In the genomic region with DNA sequence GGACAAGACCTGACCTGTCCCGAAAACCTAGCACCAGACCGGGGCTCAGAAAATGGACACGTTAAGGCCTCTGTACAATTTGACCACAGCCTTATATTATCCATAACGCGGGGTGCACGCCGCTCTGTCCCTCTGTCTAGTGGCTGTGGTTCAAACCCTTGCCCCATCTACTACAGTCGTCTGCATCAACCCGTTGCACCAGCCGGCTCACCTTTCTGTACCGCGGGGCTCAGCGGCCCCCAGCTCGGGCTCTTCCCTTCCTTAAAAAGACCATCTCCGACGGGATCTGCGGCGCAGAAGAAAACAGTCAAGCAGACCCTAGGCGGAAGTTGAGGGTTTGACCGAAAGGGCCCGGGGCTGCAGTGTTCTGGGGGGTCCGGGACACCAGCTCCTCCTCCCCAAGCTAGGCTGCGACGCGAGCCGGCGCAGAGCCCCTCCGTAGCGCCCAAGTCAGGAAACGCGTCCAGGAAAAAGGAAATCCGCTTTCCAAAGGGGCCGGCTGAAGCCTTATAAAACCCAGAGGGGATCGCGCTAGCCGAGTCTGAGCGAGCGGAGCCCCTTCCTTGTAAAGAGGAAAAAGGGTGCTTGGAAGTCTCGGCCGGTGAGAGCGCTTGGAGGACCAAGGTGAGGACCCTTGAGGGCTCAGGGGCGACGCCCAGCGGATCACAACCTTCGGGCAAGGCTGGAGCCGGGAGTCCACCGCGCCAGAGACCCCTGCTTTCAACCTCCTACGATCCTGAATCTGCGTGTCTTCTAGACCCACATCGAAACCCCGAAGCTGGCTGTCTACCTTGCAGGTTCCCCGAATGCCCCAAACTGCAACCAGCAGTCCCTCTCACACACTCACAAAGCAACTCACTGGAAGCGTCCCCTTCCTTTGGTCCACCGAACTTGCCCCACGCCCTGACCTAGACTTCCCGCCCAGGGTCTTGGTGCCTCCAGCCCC, we compare ENCODE assay signal across 10 mouse cellular contexts. TPM values are rescaled to one million over a fixed set of nuclear protein-coding genes. Genes with fewer than 3 reads are reported as not detected.
DNase-seq lines count a peak whose midpoint lies in the region; ATAC-seq and TF ChIP-seq lines count a peak whose summit lies in the region.
"Had no signal": no experiment of that assay in that cellular context is flagged by ENCODE, and none has a peak within 500 bp of the region (broad histone marks: within the 10 kb centered on the region; RNA-seq: fewer than 3 reads in every experiment).

No protein-coding gene starts in this region.

- no peak for TF ChIP-seq POLR2A in kidney, adult 2 months (IDR thresholded peaks at IDR 0.05; ENCODE audit: low read depth, low read length)

- peak overlapping the region; percentile 67 for H3K4me2 ChIP-seq in heart, embryonic 11.5 days
- H3K4me2 ChIP-seq in hindbrain, postnatal 0 days (ENCODE audit: low read depth, low read length): peak overlapping the region; percentile 44
- peak overlapping the region; percentile 45 for H3K4me2 ChIP-seq in midbrain, embryonic 15.5 days

- no peak for DNase-seq in heart, postnatal 36 days
- DNase-seq in embryonic facial prominence, embryonic 10.5 days (ENCODE audit: low spot score): peak; percentile 55
- DNase-seq in hindbrain, postnatal 0 days (ENCODE audit: low spot score): no peak
- DNase-seq in c-Kit-positive CD71-positive TER-119-positive erythroid progenitor cells, embryonic 14.5 days (ENCODE audit: low spot score): no peak
- DNase-seq in left cerebral cortex, postnatal 4 days: no peak
- DNase-seq in kidney, adult 2 months: no peak
- DNase-seq: lung, postnatal 10 days; right cerebral cortex, postnatal 25 days had no signal

- H3K9me3 ChIP-seq in heart, embryonic 11.5 days (replicated peaks; ENCODE audit: control insufficient read depth, low read length): no peaks in the 10 kb centered on the region
- no peaks in the 10 kb centered on the region for H3K9me3 ChIP-seq in embryonic facial prominence, embryonic 10.5 days
- no peaks in the 10 kb centered on the region for H3K9me3 ChIP-seq in hindbrain, postnatal 0 days (ENCODE audit: low read length)
- no peaks in the 10 kb centered on the region for H3K9me3 ChIP-seq in midbrain, embryonic 15.5 days

- TF ChIP-seq CTCF in hindbrain, postnatal 0 days (IDR thresholded peaks at IDR 0.05; ENCODE audit: low read depth): no peak
- TF ChIP-seq CTCF in kidney, adult 2 months (conservative IDR thresholded peaks at IDR 0.05; ENCODE audit: insufficient read depth, insufficient read length, low read depth, low read length): no peak

- H3K9ac ChIP-seq in heart, embryonic 11.5 days (ENCODE audit: low read depth, low read length): peak overlapping the region; percentile 59
- H3K9ac ChIP-seq in hindbrain, postnatal 0 days (replicated peaks; ENCODE audit: low read length): no peak overlapping the region
- peak overlapping the region; percentile 27; the same call in 1 of the 2 replicates for H3K9ac ChIP-seq in midbrain, embryonic 15.5 days

- peaks cover 17% of the 10 kb centered on the region; the same call in 1 of the 2 replicates for H3K4me1 ChIP-seq in heart, embryonic 11.5 days (ENCODE audit: control insufficient read depth, insufficient read depth, low read length)
- peaks cover 32% of the 10 kb centered on the region for H3K4me1 ChIP-seq in embryonic facial prominence, embryonic 10.5 days
- H3K4me1 ChIP-seq in hindbrain, postnatal 0 days (ENCODE audit: insufficient read depth, low read length): peaks cover 7% of the 10 kb centered on the region; the same call in 1 of the 2 replicates
- H3K4me1 ChIP-seq in midbrain, embryonic 15.5 days: peaks cover 36% of the 10 kb centered on the region
- H3K4me1 ChIP-seq in kidney, adult 2 months (ENCODE audit: control insufficient read depth, insufficient read depth, low read length): no peaks in the 10 kb centered on the region

- H3K27ac ChIP-seq in heart, embryonic 11.5 days (ENCODE audit: low read depth, low read length): peak overlapping the region; percentile 46; the same call in 1 of the 2 replicates
- no peak overlapping the region for H3K27ac ChIP-seq in embryonic facial prominence, embryonic 10.5 days (replicated peaks)
- no peak overlapping the region for H3K27ac ChIP-seq in hindbrain, postnatal 0 days
- H3K27ac ChIP-seq in midbrain, embryonic 15.5 days: no peak overlapping the region
- H3K27ac ChIP-seq in kidney, adult 2 months (ENCODE audit: insufficient read depth, low read depth, low read length): no peak overlapping the region

- intact Hi-C loops in heart, postnatal 36 days (cut with DNase I): loop anchor here (5.0 kb wide), 1 partner anchor 133 kb away; no protein-coding TSS in a partner anchor
- intact Hi-C loops in left cerebral cortex, postnatal 4 days (cut with DNase I): no loop called here

- no peak for ATAC-seq in heart, embryonic 11.5 days (replicated peaks; ENCODE audit: insufficient number of reproducible peaks, low FRiP score, low TSS enrichment)
- no peak for ATAC-seq in hindbrain, postnatal 0 days
- no peak for ATAC-seq in midbrain, embryonic 15.5 days (replicated peaks)

- peaks cover 83% of the 10 kb centered on the region for H3K27me3 ChIP-seq in heart, embryonic 11.5 days (ENCODE audit: control insufficient read depth, insufficient read depth, low read length)
- peaks cover 100% of the 10 kb centered on the region for H3K27me3 ChIP-seq in embryonic facial prominence, embryonic 10.5 days (replicated peaks; ENCODE audit: low read depth, poor library complexity, severe bottlenecking)
- H3K27me3 ChIP-seq in hindbrain, postnatal 0 days (ENCODE audit: insufficient read depth, low read length): peaks cover 76% of the 10 kb centered on the region
- H3K27me3 ChIP-seq in midbrain, embryonic 15.5 days (replicated peaks): peaks cover 83% of the 10 kb centered on the region
- H3K27me3 ChIP-seq in kidney, adult 2 months (replicated peaks; ENCODE audit: control insufficient read depth, insufficient read depth, low read length): peaks cover 10% of the 10 kb centered on the region

- no peaks in the 10 kb centered on the region for H3K36me3 ChIP-seq in heart, embryonic 11.5 days (ENCODE audit: control insufficient read depth, insufficient read depth, low read length)
- H3K36me3 ChIP-seq in embryonic facial prominence, embryonic 10.5 days (replicated peaks): no peaks in the 10 kb centered on the region
- H3K36me3 ChIP-seq in hindbrain, postnatal 0 days (ENCODE audit: insufficient read depth, low read length): no peaks in the 10 kb centered on the region
- H3K36me3 ChIP-seq in midbrain, embryonic 15.5 days (replicated peaks): no peaks in the 10 kb centered on the region
- no peaks in the 10 kb centered on the region for H3K36me3 ChIP-seq in kidney, adult 2 months (ENCODE audit: control insufficient read depth, insufficient read depth, low read length)

- WGBS in heart, embryonic 11.5 days (ENCODE audit: insufficient replicate concordance): under 1% methylated on average over 57 of the region's 57 CpGs
- under 1% methylated on average over 57 of the region's 57 CpGs for WGBS in embryonic facial prominence, embryonic 10.5 days
- WGBS in hindbrain, postnatal 0 days: under 1% methylated on average over 57 of the region's 57 CpGs
- WGBS in midbrain, embryonic 15.5 days: 1% methylated on average over 57 of the region's 57 CpGs
- 2% methylated on average over 57 of the region's 57 CpGs for WGBS in kidney, adult 2 months

- H3K4me3 ChIP-seq in heart, embryonic 11.5 days (ENCODE audit: low read depth, low read length): peak overlapping the region; percentile 50
- H3K4me3 ChIP-seq in embryonic facial prominence, embryonic 10.5 days: peak overlapping the region; percentile 48
- H3K4me3 ChIP-seq in hindbrain, postnatal 0 days (ENCODE audit: low read length): peak overlapping the region; percentile 21
- peak overlapping the region; percentile 22 for H3K4me3 ChIP-seq in midbrain, embryonic 15.5 days
- H3K4me3 ChIP-seq in kidney, adult 2 months (ENCODE audit: insufficient read depth, low read depth, low read length): no peak overlapping the region; the same call in 1 of the 2 replicates

RNA-seq across cellular contexts. Expression of a gene that starts 0.8 kb away (rescaled TPM):
- polyA plus RNA-seq in heart, embryonic 11.5 days (2014; fragmentation: Nextera tagmentation; extraction: Ambion mirVana): 1.4 and 4.1 TPM in 2 replicates
- total RNA-seq in heart, postnatal 36 days (2021): not detected
- polyA plus RNA-seq in embryonic facial prominence, embryonic 10.5 days (2016; fragmentation: Nextera tagmentation; extraction: Ambion mirVana): not detected in 2 replicates
- total RNA-seq in hindbrain, postnatal 0 days (2014; rRNA removed): 0.16 and 1.1 TPM in 2 replicates
- polyA plus RNA-seq in hindbrain, postnatal 0 days (2015; fragmentation: Nextera tagmentation; extraction: Ambion mirVana): 4.2 and 5.9 TPM in 2 replicates
- polyA plus RNA-seq in midbrain, embryonic 15.5 days (2015; fragmentation: Nextera tagmentation; extraction: Ambion mirVana): 1.8 TPM in 2 replicates
- total RNA-seq in left cerebral cortex, postnatal 4 days (2021): not detected
- polyA plus RNA-seq in kidney, adult 2 months (2012; rRNA removed): not detected in 2 replicates

RNA-seq across cellular contexts. Expression of a gene that starts 8.5 kb away (rescaled TPM):
- not detected in 2 replicates for polyA plus RNA-seq in heart, embryonic 11.5 days (2014; fragmentation: Nextera tagmentation; extraction: Ambion mirVana)
- not detected for total RNA-seq in heart, postnatal 36 days (2021)
- polyA plus RNA-seq in embryonic facial prominence, embryonic 10.5 days (2016; fragmentation: Nextera tagmentation; extraction: Ambion mirVana): not detected in 2 replicates
- 2.0 TPM in 1 of 2 replicates, not detected in the other for total RNA-seq in hindbrain, postnatal 0 days (2014; rRNA removed)
- polyA plus RNA-seq in hindbrain, postnatal 0 days (2015; fragmentation: Nextera tagmentation; extraction: Ambion mirVana): 1.6 and 1.7 TPM in 2 replicates
- 0.38 and 0.72 TPM in 2 replicates for polyA plus RNA-seq in midbrain, embryonic 15.5 days (2015; fragmentation: Nextera tagmentation; extraction: Ambion mirVana)
- total RNA-seq in left cerebral cortex, postnatal 4 days (2021): not detected
- not detected in 2 replicates for polyA plus RNA-seq in kidney, adult 2 months (2012; rRNA removed)

RNA-seq across cellular contexts. Expression of a gene that starts 29.7 kb away (rescaled TPM):
- polyA plus RNA-seq in heart, embryonic 11.5 days (2014; fragmentation: Nextera tagmentation; extraction: Ambion mirVana): 0.30 and 0.48 TPM in 2 replicates
- total RNA-seq in heart, postnatal 36 days (2021): not detected
- 0.21 and 0.39 TPM in 2 replicates for polyA plus RNA-seq in embryonic facial prominence, embryonic 10.5 days (2016; fragmentation: Nextera tagmentation; extraction: Ambion mirVana)
- total RNA-seq in hindbrain, postnatal 0 days (2014; rRNA removed): 59.2 and 75.3 TPM in 2 replicates
- polyA plus RNA-seq in hindbrain, postnatal 0 days (2015; fragmentation: Nextera tagmentation; extraction: Ambion mirVana): 12.3 and 13.6 TPM in 2 replicates
- polyA plus RNA-seq in midbrain, embryonic 15.5 days (2015; fragmentation: Nextera tagmentation; extraction: Ambion mirVana): 9.1 and 9.7 TPM in 2 replicates
- total RNA-seq in left cerebral cortex, postnatal 4 days (2021): 100 to 1,000 TPM; 227 to 230 TPM
- 0.14 and 0.31 TPM in 2 replicates for polyA plus RNA-seq in kidney, adult 2 months (2012; rRNA removed)

RNA-seq across cellular contexts. Expression of a gene that starts 50.9 kb away (rescaled TPM):
- not detected in 2 replicates for polyA plus RNA-seq in heart, embryonic 11.5 days (2014; fragmentation: Nextera tagmentation; extraction: Ambion mirVana)
- total RNA-seq in heart, postnatal 36 days (2021): not detected
- 0.08 TPM in 1 of 2 replicates, not detected in the other for polyA plus RNA-seq in embryonic facial prominence, embryonic 10.5 days (2016; fragmentation: Nextera tagmentation; extraction: Ambion mirVana)
- 2.7 and 4.7 TPM in 2 replicates for total RNA-seq in hindbrain, postnatal 0 days (2014; rRNA removed)
- polyA plus RNA-seq in hindbrain, postnatal 0 days (2015; fragmentation: Nextera tagmentation; extraction: Ambion mirVana): 1.1 and 1.3 TPM in 2 replicates
- polyA plus RNA-seq in midbrain, embryonic 15.5 days (2015; fragmentation: Nextera tagmentation; extraction: Ambion mirVana): 0.90 and 0.93 TPM in 2 replicates
- 1 to 10 TPM; 1.5 to 1.8 TPM for total RNA-seq in left cerebral cortex, postnatal 4 days (2021)
- polyA plus RNA-seq in kidney, adult 2 months (2012; rRNA removed): 1.6 and 2.4 TPM in 2 replicates
